Mouse (Mus musculus) 3T3-L1 (cell line): Measurements from ENCODE around the gene Rasgef1b.

Source experiments
- DNase-seq: peaks from one replicate; pipeline ENCODE4 v3.0.0-alpha.2; 2015; ENCODE audit warnings: low read depth, low spot score

Rasgef1b gene

GRCm38 (mm10) chr5:99544664-99545494 is 184.0 kb downstream of the Rasgef1b start:
- DNase-seq, result no peak

- no peak for DNase-seq
Observed at GRCm38 (mm10) chr5:99541999-99542765, 186.7 kb downstream of the Rasgef1b start.

GRCm38 (mm10) chr5:99541321-99541895 is 187.5 kb downstream of the Rasgef1b start:
- no peak for DNase-seq

GRCm38 (mm10) chr5:99533416-99533815 is 195.4 kb downstream of the Rasgef1b start:
- no peak for DNase-seq

- no peak for DNase-seq
Observed at GRCm38 (mm10) chr5:99526797-99527201, 202.1 kb downstream of the Rasgef1b start.

- no peak for DNase-seq
Observed at GRCm38 (mm10) chr5:99525649-99526048, 203.2 kb downstream of the Rasgef1b start.

- DNase-seq, result peak; percentile 7
Observed at GRCm38 (mm10) chr5:99522571-99523269, 206.1 kb downstream of the Rasgef1b start.

- DNase-seq, result no peak
Observed at GRCm38 (mm10) chr5:99521411-99521810, 207.5 kb downstream of the Rasgef1b start.

- no peak for DNase-seq
Observed at GRCm38 (mm10) chr5:99519556-99519955, 209.3 kb downstream of the Rasgef1b start.

GRCm38 (mm10) chr5:99519023-99519422 is 209.8 kb downstream of the Rasgef1b start:
- DNase-seq, result no peak

- DNase-seq, result no peak
Observed at GRCm38 (mm10) chr5:99516207-99516606, 212.7 kb downstream of the Rasgef1b start.

- no peak for DNase-seq
Observed at GRCm38 (mm10) chr5:99515764-99516163, 213.1 kb downstream of the Rasgef1b start.

GRCm38 (mm10) chr5:99513209-99513880 is 215.5 kb downstream of the Rasgef1b start:
- no peak for DNase-seq

GRCm38 (mm10) chr5:99511081-99511480 is 217.8 kb downstream of the Rasgef1b start:
- no peak for DNase-seq

GRCm38 (mm10) chr5:99506109-99506508 is 222.8 kb downstream of the Rasgef1b start:
- DNase-seq, result no peak

- DNase-seq, result no peak
Observed at GRCm38 (mm10) chr5:99504349-99504830, 224.5 kb downstream of the Rasgef1b start.

- DNase-seq, result no peak
Observed at GRCm38 (mm10) chr5:99502681-99503080, 226.2 kb downstream of the Rasgef1b start.

- peak; percentile 65 for DNase-seq
Observed at GRCm38 (mm10) chr5:99499404-99500089, 229.3 kb downstream of the Rasgef1b start.

- DNase-seq, result no peak
Observed at GRCm38 (mm10) chr5:99497856-99498255, 231.0 kb downstream of the Rasgef1b start.
